Mouse (Mus musculus) liver, embryonic 11.5 days (tissue): ENCODE measurements around the gene Odf3. TPM values are rescaled to one million over a fixed set of nuclear protein-coding genes. Genes with fewer than 3 reads are reported as not detected.
A peak's percentile ranks its signal among the peaks of the same experiment; 100 is the strongest.

Experiments used
- ATAC-seq: fragments of 200-750 bp; cut with Nextera tagmentation; replicated peaks from 2 replicates; pipeline ENCODE4 v1.8.0; 2017; ENCODE audit warnings: moderate number of reproducible peaks, mild to moderate bottlenecking, moderate TSS enrichment, moderate library complexity; ENCODE audit not compliant: low FRiP score
- DNase-seq: peaks from one replicate; pipeline ENCODE4 v3.0.0-alpha.2; 2017; ENCODE audit warnings: low spot score
- H3K27ac ChIP-seq: fragments of 300-500 bp; sonication (generic); 2 replicates; pipeline ENCODE4 v1.5.1; 2014; ENCODE audit warnings: mild to moderate bottlenecking, low read depth, low read length, control low read depth
- H3K27me3 ChIP-seq: fragments of 300-500 bp; sonication (generic); replicated peaks from 2 replicates; pipeline ENCODE4 v1.6.1; 2014; ENCODE audit warnings: low read length, mixed read lengths; ENCODE audit not compliant: control insufficient read depth, insufficient read depth
- H3K36me3 ChIP-seq: fragments of 300-500 bp; sonication (generic); 2 replicates; pipeline ENCODE4 v1.6.1; 2014; ENCODE audit warnings: mild to moderate bottlenecking, low read length, moderate library complexity, mixed read lengths; ENCODE audit not compliant: control insufficient read depth, insufficient read depth
- H3K4me1 ChIP-seq: fragments of 300-500 bp; sonication (generic); replicated peaks from 2 replicates; pipeline ENCODE4 v1.6.1; 2014; ENCODE audit warnings: low read length, mixed read lengths; ENCODE audit not compliant: control insufficient read depth, insufficient read depth
- H3K4me2 ChIP-seq: fragments of 300-500 bp; sonication (generic); 2 replicates; pipeline ENCODE4 v1.6.1; 2014; ENCODE audit warnings: mild to moderate bottlenecking, control low read depth, moderate library complexity
- H3K4me3 ChIP-seq: fragments of 300-500 bp; sonication (generic); 2 replicates; pipeline ENCODE4 v1.5.1; 2014; ENCODE audit warnings: low read depth, low read length, control low read depth
- H3K9ac ChIP-seq: fragments of 300-500 bp; sonication (generic); 2 replicates; pipeline ENCODE4 v1.6.1; 2014; ENCODE audit warnings: low read depth, low read length, control low read depth
- H3K9me3 ChIP-seq: fragments of 300-500 bp; sonication (generic); 2 replicates; pipeline ENCODE4 v1.6.1; 2016; ENCODE audit warnings: low read length, inconsistent platforms, mixed read lengths; ENCODE audit not compliant: control insufficient read depth
- WGBS: fragments of 180-500 bp; shearing (Covaris S2); extraction: QIAGEN DNeasy Blood & Tissue Kit; methylation state at CpG from one replicate; pipeline ENCODE4 v1.1.7; 2014; 5-methylcytosine and 5-hydroxymethylcytosine counted together
- polyA plus RNA-seq: library from polyadenylated mRNA; unstranded; fragments of >200 nt; fragmentation: Nextera tagmentation; extraction: Ambion mirVana; gene quantifications from 2 replicates; pipeline ENCODE4 v1.2.1, GENCODE M21; 2014

The Odf3 gene
- polyA plus RNA-seq, 1 experiment from 2014 or later: not detected

- peak within 1 kb of the TSS; percentile 63 for H3K4me2 ChIP-seq
- DNase-seq: peak; percentile 62
- peak within 1 kb of the TSS; percentile 40 for H3K4me3 ChIP-seq
- 4% methylated on average over 21 of the region's 21 CpGs for WGBS
- peak within 1 kb of the TSS; percentile 28; the same call in 1 of the 2 replicates for H3K9ac ChIP-seq
- H3K4me1 ChIP-seq: no peaks in the 10 kb centered on the region
- no peak within 1 kb of the TSS for H3K27ac ChIP-seq
- ATAC-seq: peak; percentile 73
- no peaks in the 10 kb centered on the region for H3K9me3 ChIP-seq
- no peaks in the 10 kb centered on the region for H3K36me3 ChIP-seq
- H3K27me3 ChIP-seq: no peaks in the 10 kb centered on the region
These were observed 25.8 kb upstream of the Odf3 start, which contains the start of gene Zfp941 for GRCm38 (mm10) chr7:140821653-140822329. TSS of gene Zfp941 (minus strand) at chr7:140822178.

DNA sequence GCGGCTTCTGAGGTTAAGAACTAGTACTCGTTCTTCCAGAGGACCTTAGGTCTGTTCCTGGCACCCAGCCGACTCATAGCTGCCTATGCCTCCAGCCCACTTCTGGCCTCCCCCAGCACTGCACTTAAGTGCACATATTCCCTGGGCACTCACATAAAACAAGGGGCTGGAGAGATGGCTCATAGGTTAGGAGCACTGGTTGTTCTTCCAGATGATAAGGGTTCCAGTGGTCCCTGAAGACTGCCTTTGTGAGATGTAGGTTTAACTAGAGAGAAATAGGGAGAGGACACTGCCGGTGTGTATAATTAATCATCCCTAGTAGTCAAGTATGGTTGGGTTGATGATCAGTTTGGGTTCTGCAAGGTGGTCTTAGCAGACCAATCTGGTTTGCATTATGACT lies 24.9 kb upstream of the Odf3 start:
- Histone ChIP-seq H3K9me3 (no peaks in the 10 kb centered on the region), H3K27me3 (no peaks in the 10 kb centered on the region; the same call in 1 of the 2 replicates), H3K27ac (no peak overlapping the region), H3K4me2 (no peak overlapping the region), H3K4me1 (no peaks in the 10 kb centered on the region), H3K36me3 (no peaks in the 10 kb centered on the region), H3K4me3 (no peak overlapping the region), H3K9ac (no peak overlapping the region)
- 82% methylated on average over 4 of the region's 4 CpGs for WGBS
- DNase-seq (peak; percentile 24), ATAC-seq (no peak)

DNA sequence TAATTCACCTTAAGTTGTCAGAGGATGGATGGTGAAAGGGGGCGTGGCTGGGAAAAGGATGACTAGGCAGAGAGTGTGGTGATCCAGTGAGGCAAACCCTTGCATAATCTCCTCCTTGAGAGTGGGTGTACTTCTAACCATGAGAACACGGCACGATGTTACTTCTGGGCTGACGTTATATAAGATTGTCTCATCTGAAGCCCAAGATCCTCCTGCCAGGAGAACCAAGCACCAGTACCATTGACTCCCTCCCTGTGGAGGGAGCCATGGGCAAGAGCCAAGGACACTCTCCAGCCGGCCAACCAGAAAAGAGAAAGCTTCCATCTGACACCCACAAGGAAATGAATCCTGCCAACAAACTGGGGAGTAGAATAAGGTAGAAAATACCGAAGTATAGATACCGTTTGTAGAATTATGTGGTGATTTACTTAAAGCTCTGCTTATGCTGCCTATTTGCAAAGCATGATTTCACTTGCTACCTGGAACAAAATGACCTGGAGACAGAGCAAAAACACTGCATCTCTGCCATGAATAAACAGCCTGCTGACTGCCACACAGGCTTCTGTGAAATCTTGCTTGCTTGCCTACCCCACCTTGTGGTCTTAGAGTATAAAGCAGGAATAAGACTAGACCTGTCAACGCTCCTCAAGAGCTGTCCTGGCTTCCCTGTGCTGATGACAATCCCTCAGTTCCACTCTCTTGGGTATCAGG lies 19.3 kb upstream of the Odf3 start:
- 29% methylated on average over 8 of the region's 8 CpGs for WGBS

GRCm38 (mm10) chr7:140831447-140831846 lies 16.2 kb upstream of the Odf3 start:
- WGBS: 65% methylated on average over 6 of the region's 6 CpGs
- Histone ChIP-seq H3K27ac (no peak overlapping the region), H3K4me2 (no peak overlapping the region), H3K9me3 (no peaks in the 10 kb centered on the region), H3K4me1 (no peaks in the 10 kb centered on the region; the same call in 1 of the 2 replicates), H3K4me3 (no peak overlapping the region), H3K27me3 (no peaks in the 10 kb centered on the region; the same call in 1 of the 2 replicates), H3K9ac (no peak overlapping the region), H3K36me3 (no peaks in the 10 kb centered on the region)
- no peak for DNase-seq
- ATAC-seq: no peak

More for the DNA sequence above, 19.3 kb upstream of the Odf3 start:
- no peaks in the 10 kb centered on the region for H3K4me1 ChIP-seq
- no peaks in the 10 kb centered on the region for H3K36me3 ChIP-seq
- DNase-seq: peak; percentile 32
- H3K9ac ChIP-seq: no peak overlapping the region
- H3K4me2 ChIP-seq: no peak overlapping the region
- H3K27me3 ChIP-seq: no peaks in the 10 kb centered on the region; the same call in 1 of the 2 replicates
- H3K27ac ChIP-seq: no peak overlapping the region
- no peak overlapping the region for H3K4me3 ChIP-seq
- no peaks in the 10 kb centered on the region for H3K9me3 ChIP-seq
- no peak for ATAC-seq

DNA sequence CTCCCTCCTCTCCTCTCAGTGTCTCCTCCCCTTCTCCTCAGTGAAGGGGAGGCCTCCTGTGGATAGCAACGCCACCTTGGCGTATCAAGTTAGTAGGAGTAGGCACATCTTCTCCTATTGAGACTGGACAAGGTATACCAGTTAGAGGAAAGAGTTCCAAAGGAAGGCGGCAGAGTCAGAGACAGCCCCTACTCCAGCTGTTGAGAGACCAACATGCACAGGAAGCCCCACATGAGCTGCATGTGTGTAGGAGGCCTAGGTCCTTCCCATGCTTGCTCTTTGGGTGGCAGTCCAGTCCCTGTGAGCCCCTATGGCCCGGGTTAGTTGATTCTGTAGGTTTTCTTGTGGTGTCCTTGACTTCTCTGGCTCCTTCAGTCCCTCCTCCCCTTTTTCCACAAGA lies 14.3 kb upstream of the Odf3 start:
- DNase-seq (no peak), ATAC-seq (no peak)
- no peak overlapping the region for H3K27ac ChIP-seq
- WGBS: 77% methylated on average over 4 of the region's 4 CpGs
- H3K4me2 ChIP-seq: no peak overlapping the region
- no peaks in the 10 kb centered on the region; the same call in 1 of the 2 replicates for H3K4me1 ChIP-seq
- H3K27me3 ChIP-seq: no peaks in the 10 kb centered on the region; the same call in none of the 2 replicates
- H3K4me3 ChIP-seq: no peak overlapping the region
- H3K9ac ChIP-seq: no peak overlapping the region
- H3K36me3 ChIP-seq: no peaks in the 10 kb centered on the region
- no peaks in the 10 kb centered on the region for H3K9me3 ChIP-seq

GRCm38 (mm10) chr7:140834968-140835757 lies 12.4 kb upstream of the Odf3 start, which contains the start of gene Urah:
TSS of gene Urah (plus strand) at chr7:140835018.
- Histone ChIP-seq H3K9ac (no peak within 1 kb of the TSS), H3K9me3 (no peaks in the 10 kb centered on the region), H3K36me3 (no peaks in the 10 kb centered on the region), H3K4me2 (peak within 1 kb of the TSS; percentile 26), H3K4me1 (no peaks in the 10 kb centered on the region; the same call in 1 of the 2 replicates), H3K27ac (no peak within 1 kb of the TSS), H3K4me3 (no peak within 1 kb of the TSS; the same call in 1 of the 2 replicates), H3K27me3 (peaks cover 5% of the 10 kb centered on the region)
- WGBS: 46% methylated on average over 20 of the region's 20 CpGs
- ATAC-seq: peak; percentile 50; the same call in 1 of the 2 replicates
- DNase-seq: peak; percentile 32

DNA sequence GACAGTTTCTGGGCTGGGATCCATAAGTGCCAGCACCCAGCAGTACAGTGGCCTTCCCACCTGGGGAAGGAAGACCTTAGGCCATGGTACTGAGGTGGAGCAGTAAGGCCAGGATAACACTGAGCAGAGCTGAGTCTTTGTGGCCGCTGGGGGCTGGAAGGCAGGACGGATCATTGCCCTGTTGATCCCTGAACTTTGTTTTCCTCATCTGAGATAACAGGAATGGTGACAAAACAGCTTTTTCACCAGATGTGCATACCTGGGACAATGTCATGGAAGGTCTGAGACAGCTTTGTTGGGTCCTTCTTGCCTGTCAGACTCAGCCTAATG lies 11.9 kb upstream of the Odf3 start:
- WGBS: 63% methylated on average over 2 of the region's 2 CpGs
- Histone ChIP-seq H3K36me3 (no peaks in the 10 kb centered on the region), H3K9me3 (no peaks in the 10 kb centered on the region), H3K27me3 (peaks cover 10% of the 10 kb centered on the region), H3K4me3 (no peak overlapping the region), H3K9ac (no peak overlapping the region), H3K4me1 (no peaks in the 10 kb centered on the region; the same call in 1 of the 2 replicates), H3K4me2 (peak overlapping the region; percentile 26), H3K27ac (no peak overlapping the region)
- 0 out of 2 replicates have a peak, but pooled peaks have one; percentile 8 for ATAC-seq
- DNase-seq: no peak
